Mouse (Mus musculus) CH12.LX (cell line): ENCODE measurements at regions not wholly inside any gene's neighbourhood (a gene's known extent, or its start where the extent isn't known, plus 50 kb on each side); places are given as distances from the start of the nearest gene placed in this dataset.

ENCODE experiments used
- DNase-seq: peaks from one replicate; pipeline ENCODE4 v3.0.0-alpha.2; 2013; ENCODE audit errors: extremely low read depth
- H3K27ac ChIP-seq: 2 replicates; pipeline ENCODE4 v1.5.1; 2012; ENCODE audit warnings: low read depth, mild to moderate bottlenecking, control low read depth, moderate library complexity; ENCODE audit not compliant: insufficient read depth
- H3K27me3 ChIP-seq: replicated peaks from 2 replicates; pipeline ENCODE3; 2012; ENCODE audit warnings: inconsistent platforms
- H3K36me3 ChIP-seq, 2 experiments: replicated peaks in 1 of 2; 2 replicates each; pipeline versions ENCODE3 to v1.6.1; 2012; ENCODE audit warnings: inconsistent platforms in 1 of 2, low read length in 1 of 2, mild to moderate bottlenecking in 1 of 2, mixed read lengths in 1 of 2, moderate library complexity in 1 of 2; ENCODE audit not compliant: control insufficient read depth in 1 of 2, insufficient read depth in 1 of 2
- H3K4me1 ChIP-seq, 2 experiments: 2 replicates each; pipeline ENCODE4 v1.6.1; 2012; ENCODE audit warnings: inconsistent platforms in 1 of 2, moderate library complexity in 1 of 2; ENCODE audit not compliant: insufficient read depth in 2 of 2, control insufficient read depth in 1 of 2
- H3K4me2 ChIP-seq: 2 replicates; pipeline ENCODE4 v1.6.1; 2012; ENCODE audit warnings: low read depth, mild to moderate bottlenecking, control low read depth; ENCODE audit not compliant: poor library complexity, insufficient read depth, severe bottlenecking
- H3K4me3 ChIP-seq, 3 experiments: fragments of 150-350 bp in 1 of 3; sonication (generic) in 1 of 3; replicated peaks in 1 of 3; 2 replicates each; pipeline versions ENCODE3 to v1.5.1; 2011 to 2012; ENCODE audit warnings: low read depth in 2 of 3, low read length in 2 of 3, mild to moderate bottlenecking in 2 of 3, moderate library complexity in 2 of 3, control low read depth in 1 of 3, improper control_type of control experiment in 1 of 3, inconsistent platforms in 1 of 3, mixed read lengths in 1 of 3; ENCODE audit not compliant: poor library complexity in 1 of 3
- H3K79me2 ChIP-seq: replicated peaks from 2 replicates; pipeline ENCODE4 v1.6.1; 2012; ENCODE audit warnings: mild to moderate bottlenecking, moderate library complexity; ENCODE audit not compliant: control insufficient read depth, poor library complexity, insufficient read depth, severe bottlenecking; ENCODE audit errors: extremely low read depth
- H3K9ac ChIP-seq: 2 replicates; pipeline ENCODE4 v1.6.1; 2012; ENCODE audit warnings: low read depth, mild to moderate bottlenecking, control low read depth, moderate library complexity; ENCODE audit not compliant: insufficient read depth
- H3K9me3 ChIP-seq: replicated peaks from 2 replicates; pipeline ENCODE3; 2012; ENCODE audit warnings: low read length, inconsistent platforms, mixed read lengths
- CHD1 ChIP-seq: IDR thresholded peaks from 2 replicates; pipeline ENCODE4 v1.6.1; 2012; ENCODE audit warnings: low read depth, low read length, improper control_type of control experiment, inconsistent platforms
- CHD2 ChIP-seq: IDR thresholded peaks from 2 replicates; pipeline ENCODE4 v1.6.1; 2011; ENCODE audit warnings: low read length, improper control_type of control experiment
- E2F4 ChIP-seq: IDR thresholded peaks from 2 replicates; pipeline ENCODE4 v1.6.1; 2011; ENCODE audit warnings: low read depth, low read length, improper control_type of control experiment; ENCODE audit not compliant: insufficient replicate concordance
- ELF1 ChIP-seq: IDR thresholded peaks from 2 replicates; pipeline ENCODE4 v1.6.1; 2014; ENCODE audit warnings: low read depth, mild to moderate bottlenecking, inconsistent platforms, low read length, improper control_type of control experiment
- ETS1 ChIP-seq: conservative IDR thresholded peaks from 2 replicates; pipeline ENCODE4 v1.6.1; 2012; ENCODE audit warnings: low read depth, mild to moderate bottlenecking, inconsistent platforms, low read length, improper control_type of control experiment, moderate library complexity
- JUN ChIP-seq: IDR thresholded peaks from 2 replicates; pipeline ENCODE4 v1.6.1; 2011; ENCODE audit warnings: low read depth, mild to moderate bottlenecking, low read length, improper control_type of control experiment, moderate library complexity; ENCODE audit not compliant: insufficient read depth
- KAT2A ChIP-seq: IDR thresholded peaks from 2 replicates; pipeline ENCODE4 v1.6.1; 2012; ENCODE audit warnings: low read length, improper control_type of control experiment, inconsistent platforms; ENCODE audit not compliant: insufficient replicate concordance
- MAFK ChIP-seq: IDR thresholded peaks from 2 replicates; pipeline ENCODE4 v1.6.1; 2011; ENCODE audit warnings: low read length, improper control_type of control experiment; ENCODE audit not compliant: insufficient replicate concordance
- MYC ChIP-seq: IDR thresholded peaks from 2 replicates; pipeline ENCODE4 v1.6.1; 2011; ENCODE audit warnings: low read depth, mild to moderate bottlenecking, improper control_type of control experiment, low read length
- NELFE ChIP-seq: IDR thresholded peaks from 2 replicates; pipeline ENCODE4 v1.6.1; 2011; ENCODE audit warnings: low read depth, low read length, improper control_type of control experiment
- POLR2AphosphoS2 ChIP-seq: IDR thresholded peaks from 2 replicates; pipeline ENCODE4 v1.6.1; 2011; ENCODE audit warnings: low read depth, low read length, improper control_type of control experiment
- RAD21 ChIP-seq: IDR thresholded peaks from 2 replicates; pipeline ENCODE4 v1.6.1; 2011; ENCODE audit warnings: low read depth, mild to moderate bottlenecking, low read length, improper control_type of control experiment, moderate library complexity
- RCOR1 ChIP-seq: conservative IDR thresholded peaks from 2 replicates; pipeline ENCODE4 v1.6.1; 2012; ENCODE audit warnings: low read depth, mild to moderate bottlenecking, inconsistent platforms, low read length, improper control_type of control experiment
- SMC3 ChIP-seq: IDR thresholded peaks from 2 replicates; pipeline ENCODE4 v1.6.1; 2011; ENCODE audit warnings: low read depth, low read length, improper control_type of control experiment
- TBP ChIP-seq: conservative IDR thresholded peaks from 2 replicates; pipeline ENCODE4 v1.6.1; 2011; ENCODE audit warnings: low read depth, low read length, improper control_type of control experiment
- TCF12 ChIP-seq: IDR thresholded peaks from 2 replicates; pipeline ENCODE4 v1.6.1; 2014; ENCODE audit warnings: low read depth, mild to moderate bottlenecking, inconsistent platforms, low read length, improper control_type of control experiment
- ZKSCAN1 ChIP-seq: IDR thresholded peaks from 2 replicates; pipeline ENCODE4 v1.6.1; 2012; ENCODE audit warnings: low read depth, inconsistent platforms, low read length, improper control_type of control experiment, borderline replicate concordance
- dilution Hi-C: fragments of 300-500 bp; cut with MboI; formaldehyde crosslinking; loops from 2 replicates; pipeline ENCODE4 v1.14.3; 2020; ENCODE audit warnings: low sequenced_read_pairs; ENCODE audit not compliant: extremely low pct_unique_long_range_greater_than_20kb, extremely low pct_ligation_motif_present
- in situ Hi-C: fragments of 300-500 bp; cut with MboI; formaldehyde crosslinking; loops from 3 replicates; pipeline ENCODE4 v1.14.3; 2019; ENCODE audit warnings: low sequenced_read_pairs, low pct_ligation_motif_present, low pct_unique_long_range_greater_than_20kb, mixed read lengths

DNA sequence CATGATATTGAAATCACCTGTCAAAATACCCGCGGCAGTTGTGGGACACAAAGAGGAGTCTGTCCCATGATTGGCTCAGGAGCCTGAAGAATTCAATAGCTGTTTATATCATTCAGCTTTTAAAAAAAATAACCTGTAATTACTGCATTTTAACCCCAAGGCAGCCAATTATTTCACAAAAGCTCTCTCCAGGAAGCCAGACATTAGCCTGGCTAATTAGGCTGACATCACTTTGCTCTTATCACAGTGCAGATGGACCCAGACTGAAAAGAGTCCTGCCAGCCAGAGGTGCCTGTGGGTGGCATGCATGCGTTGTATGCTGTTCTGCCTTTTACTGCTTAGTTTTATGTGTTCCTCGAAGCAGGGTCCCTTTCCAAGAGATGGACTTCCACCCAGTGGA lies 103.4 kb downstream of the Hsd17b3 start:
- DNase-seq, result no peak
- H3K9ac ChIP-seq, result no peak overlapping the region
- no peak overlapping the region for H3K27ac ChIP-seq
- no peak overlapping the region for H3K4me2 ChIP-seq
- no peaks in the 10 kb centered on the region for H3K9me3 ChIP-seq
- in situ Hi-C loops (no loop called here), dilution Hi-C loops (no loop called here)
- 0 out of 4 replicates have a peak, but pooled peaks cover 0 to under 1% of the 10 kb centered on the region in 2 experiments for H3K4me1 ChIP-seq
- H3K27me3 ChIP-seq, result no peaks in the 10 kb centered on the region
- H3K79me2 ChIP-seq, result no peaks in the 10 kb centered on the region
- H3K4me3 ChIP-seq, result no peak overlapping the region
- TF ChIP-seq MYC (no peak), ZKSCAN1 (no peak), SMC3 (no peak), POLR2AphosphoS2 (no peak), TCF12 (no peak)
- TF ChIP-seq, all 38 proteins: peak for 0
- H3K36me3 ChIP-seq, result no peaks in the 10 kb centered on the region

DNA sequence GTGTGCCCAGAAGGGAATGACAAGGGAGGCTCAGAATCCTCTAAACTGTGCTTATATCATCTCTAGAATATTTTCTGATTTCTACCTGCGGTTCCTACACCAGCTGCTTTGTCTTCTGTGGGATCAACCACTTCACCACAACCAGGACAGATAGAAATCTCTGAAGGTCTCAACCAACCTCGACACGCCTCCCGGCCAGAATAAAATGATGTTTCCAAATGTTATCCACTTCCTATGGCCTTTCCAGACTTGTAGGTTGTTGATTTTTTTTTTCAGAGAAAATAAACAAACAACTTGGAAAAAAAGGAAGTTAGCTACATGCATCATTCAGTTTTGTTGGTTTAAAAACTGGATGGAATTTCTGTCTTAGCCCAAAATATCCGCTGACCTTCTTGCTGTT lies 103.9 kb downstream of the Hsd17b3 start:
- in situ Hi-C loops, result no loop called here
- TF ChIP-seq CHD1 (no peak), CHD2 (no peak), RCOR1 (no peak), MAFK (no peak), NELFE (no peak)
- no peak overlapping the region for H3K9ac ChIP-seq
- H3K27me3 ChIP-seq, result no peaks in the 10 kb centered on the region
- 0 out of 4 replicates have a peak, but pooled peaks cover 0 to 3% of the 10 kb centered on the region in 2 experiments for H3K4me1 ChIP-seq
- no peak for DNase-seq
- no peaks in the 10 kb centered on the region for H3K9me3 ChIP-seq
- H3K4me2 ChIP-seq, result no peak overlapping the region
- H3K27ac ChIP-seq, result no peak overlapping the region
- no peak overlapping the region for H3K4me3 ChIP-seq
- H3K36me3 ChIP-seq, result no peaks in the 10 kb centered on the region
- no peaks in the 10 kb centered on the region for H3K79me2 ChIP-seq
- dilution Hi-C loops, result no loop called here

DNA sequence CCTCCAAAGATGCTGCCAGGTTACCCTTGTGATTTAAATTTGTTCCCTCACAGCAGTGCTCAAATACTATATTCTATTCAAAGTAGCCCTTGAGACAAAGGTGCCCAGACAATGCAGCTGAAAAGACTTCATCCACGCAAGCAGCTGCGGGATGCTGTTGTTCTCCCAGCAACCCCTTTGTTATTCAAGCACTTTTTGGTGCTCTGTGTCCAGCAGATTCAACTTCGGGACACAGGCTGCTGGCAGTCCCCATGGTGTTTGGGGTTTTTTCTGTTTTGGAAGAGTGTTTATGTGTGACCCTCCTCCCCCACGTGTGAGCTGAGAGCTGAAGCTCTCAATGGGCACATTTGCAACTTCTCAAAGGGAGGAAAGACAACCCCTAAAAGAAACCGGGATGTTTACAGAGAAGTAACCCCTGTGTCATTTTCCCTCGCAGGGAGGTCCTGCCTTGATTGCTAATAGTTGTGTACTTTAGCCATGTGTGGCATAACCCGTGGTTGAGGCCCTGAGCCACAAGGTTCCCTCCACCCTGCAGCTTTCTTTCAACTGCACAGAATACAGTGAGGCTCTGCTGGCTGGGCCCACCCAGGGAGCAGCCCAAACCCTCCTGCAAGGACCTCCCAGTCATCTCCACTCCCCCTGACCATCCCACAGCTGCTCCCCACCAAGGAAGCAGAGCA lies 108.9 kb downstream of the Hsd17b3 start:
- in situ Hi-C loops (no loop called here), dilution Hi-C loops (no loop called here)
- H3K79me2 ChIP-seq, result no peaks in the 10 kb centered on the region
- H3K27ac ChIP-seq, result no peak overlapping the region
- no peak for DNase-seq
- TF ChIP-seq NELFE (no peak), ETS1 (no peak), CHD1 (no peak), TBP (no peak), RAD21 (no peak), KAT2A (no peak), ELF1 (no peak), E2F4 (no peak), JUN (no peak)
- H3K4me3 ChIP-seq, result no peak overlapping the region
- H3K4me2 ChIP-seq, result no peak overlapping the region
- H3K4me1 ChIP-seq, result peaks cover 0 to 3% of the 10 kb centered on the region in 2 experiments; a peak in 1 of 4 replicates
- no peaks in the 10 kb centered on the region for H3K36me3 ChIP-seq
- H3K9me3 ChIP-seq, result no peaks in the 10 kb centered on the region
- H3K9ac ChIP-seq, result no peak overlapping the region
- no peaks in the 10 kb centered on the region for H3K27me3 ChIP-seq
